Mouse (Mus musculus) heart, adult 2 months (tissue): ENCODE results near the gene Cpne5.

Experiments
- CTCF ChIP-seq: fragments of 200-600 bp; IDR thresholded peaks from 2 replicates; pipeline ENCODE4 v1.8.1; 2022; ENCODE audit warnings: antibody characterized with exemption, mild to moderate bottlenecking, moderate library complexity
- EP300 ChIP-seq: fragments of 200-500 bp; IDR thresholded peaks from 2 replicates; pipeline ENCODE4 v1.6.1; 2011; ENCODE audit warnings: low read depth, low read length, control low read depth; ENCODE audit not compliant: insufficient read depth

- TF ChIP-seq EP300 (no peak), CTCF (no peak)
Observed at GRCm38 (mm10) chr17:29195579-29195978, 42.4 kb downstream of the Cpne5 start.
